Mouse (Mus musculus) heart, postnatal 0 days (tissue): ENCODE results near the gene Sipa1l2.

Source experiments
- CTCF ChIP-seq: IDR thresholded peaks from 2 replicates; pipeline ENCODE4 v1.5.1; 2016; ENCODE audit warnings: antibody characterized with exemption, control low read depth, low read depth
- EP300 ChIP-seq: IDR thresholded peaks from 2 replicates; pipeline ENCODE4 v1.6.1; 2016; ENCODE audit warnings: antibody characterized with exemption, low read depth

GRCm38 (mm10) chr8:125539056-125540013 is 30.3 kb downstream of the Sipa1l2 start:
- no peak for TF ChIP-seq CTCF
- TF ChIP-seq EP300: no peak
